Mouse (Mus musculus) heart, adult 2 months (tissue): ENCODE data around the gene Gm382.

ENCODE experiments used
- CTCF ChIP-seq: fragments of 200-600 bp; IDR thresholded peaks from 2 replicates; pipeline ENCODE4 v1.8.1; 2022; ENCODE audit warnings: antibody characterized with exemption, mild to moderate bottlenecking, moderate library complexity
- EP300 ChIP-seq: fragments of 200-500 bp; IDR thresholded peaks from 2 replicates; pipeline ENCODE4 v1.6.1; 2011; ENCODE audit warnings: low read depth, low read length, control low read depth; ENCODE audit not compliant: insufficient read depth
- POLR2A ChIP-seq: fragments of 200-500 bp; IDR thresholded peaks from 2 replicates; pipeline ENCODE4 v1.6.1; 2011; ENCODE audit warnings: mild to moderate bottlenecking, low read depth, low read length, control low read depth; ENCODE audit not compliant: insufficient read depth

GRCm38 (mm10) chrX:127093036-127093435 is 53.3 kb downstream of the Gm382 start:
- TF ChIP-seq CTCF: no peak
- no peak for TF ChIP-seq POLR2A
- TF ChIP-seq EP300: no peak
